Mouse (Mus musculus) kidney, embryonic 14.5 days (tissue): ENCODE measurements around the gene Lrrc23. TPM values are rescaled to one million over a fixed set of nuclear protein-coding genes. Genes with fewer than 3 reads are reported as not detected.
A peak's percentile ranks its signal among the peaks of the same experiment; 100 is the strongest.

Experiments used
- ATAC-seq: fragments of 200-750 bp; cut with Nextera tagmentation; 2 replicates; pipeline ENCODE4 v1.8.0; 2017; ENCODE audit warnings: moderate number of reproducible peaks, mild to moderate bottlenecking, moderate TSS enrichment, moderate library complexity; ENCODE audit not compliant: low FRiP score, low TSS enrichment
- H3K27ac ChIP-seq: fragments of 300-500 bp; sonication (generic); 2 replicates; pipeline ENCODE4 v1.5.1; 2014; ENCODE audit warnings: low read depth, mild to moderate bottlenecking, low read length, moderate library complexity, mixed read lengths
- H3K27me3 ChIP-seq: fragments of 300-500 bp; sonication (generic); 2 replicates; pipeline ENCODE4 v1.6.1; 2014; ENCODE audit warnings: mild to moderate bottlenecking, low read length; ENCODE audit not compliant: control insufficient read depth, insufficient read depth
- H3K36me3 ChIP-seq: fragments of 300-500 bp; sonication (generic); 2 replicates; pipeline ENCODE4 v1.6.1; 2014; ENCODE audit warnings: low read length, mixed read lengths; ENCODE audit not compliant: control insufficient read depth, insufficient read depth
- H3K4me1 ChIP-seq: fragments of 300-500 bp; sonication (generic); 2 replicates; pipeline ENCODE4 v1.6.1; 2014; ENCODE audit warnings: low read length, mixed read lengths; ENCODE audit not compliant: control insufficient read depth, insufficient read depth
- H3K4me2 ChIP-seq: fragments of 300-500 bp; sonication (generic); replicated peaks from 2 replicates; pipeline ENCODE4 v1.6.1; 2014; ENCODE audit warnings: low read depth, mild to moderate bottlenecking, low read length
- H3K4me3 ChIP-seq: fragments of 300-500 bp; sonication (generic); 2 replicates; pipeline ENCODE4 v1.5.1; 2014; ENCODE audit warnings: mild to moderate bottlenecking, low read length
- H3K9ac ChIP-seq: fragments of 300-500 bp; sonication (generic); 2 replicates; pipeline ENCODE4 v1.6.1; 2014; ENCODE audit warnings: low read depth, mild to moderate bottlenecking, low read length, moderate library complexity
- H3K9me3 ChIP-seq: fragments of 300-500 bp; sonication (generic); 2 replicates; pipeline ENCODE4 v1.6.1; 2016; ENCODE audit warnings: low read length; ENCODE audit not compliant: control insufficient read depth
- WGBS: fragments of 180-500 bp; shearing (Covaris S2); extraction: QIAGEN DNeasy Blood & Tissue Kit; methylation state at CpG from one replicate; pipeline ENCODE4 v1.1.7; 2014; 5-methylcytosine and 5-hydroxymethylcytosine counted together
- polyA plus RNA-seq: library from polyadenylated mRNA; unstranded; fragments of >200 nt; fragmentation: Nextera tagmentation; extraction: Ambion mirVana; gene quantifications from 2 replicates; pipeline ENCODE4 v1.2.1, GENCODE M21; 2014

The Lrrc23 gene
- polyA plus RNA-seq, 1 experiment from 2014 or later = 0.39 TPM

DNA sequence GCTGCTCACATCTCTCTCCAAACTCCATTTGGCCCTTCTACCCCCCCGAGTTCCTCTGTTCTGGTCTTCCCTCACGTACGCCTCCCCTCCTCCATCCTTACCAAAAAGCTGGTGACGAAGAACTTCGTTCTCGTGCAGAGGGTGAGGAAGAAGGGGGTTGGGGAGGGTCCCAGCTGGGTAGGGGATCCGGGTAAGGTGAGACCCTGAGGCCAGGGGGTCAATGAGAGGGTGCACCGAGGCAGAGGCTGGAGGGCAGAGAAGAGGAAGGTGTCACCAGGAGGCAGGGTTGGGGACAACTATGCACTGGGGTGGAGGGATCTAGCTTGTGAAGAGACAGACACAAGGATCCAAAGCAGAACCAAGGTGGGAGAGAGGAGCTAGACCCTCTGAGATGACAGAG is 35.9 kb downstream of the Lrrc23 start:
- H3K9ac ChIP-seq = no peak overlapping the region
- 80% methylated on average over 8 of the region's 8 CpGs for WGBS
- no peaks in the 10 kb centered on the region for H3K9me3 ChIP-seq
- H3K36me3 ChIP-seq = peaks cover 52% of the 10 kb centered on the region
- peaks cover 33% of the 10 kb centered on the region for H3K4me1 ChIP-seq
- no peak overlapping the region for H3K4me2 ChIP-seq
- ATAC-seq = no peak
- no peaks in the 10 kb centered on the region for H3K27me3 ChIP-seq
- no peak overlapping the region for H3K4me3 ChIP-seq
- no peak overlapping the region for H3K27ac ChIP-seq

DNA sequence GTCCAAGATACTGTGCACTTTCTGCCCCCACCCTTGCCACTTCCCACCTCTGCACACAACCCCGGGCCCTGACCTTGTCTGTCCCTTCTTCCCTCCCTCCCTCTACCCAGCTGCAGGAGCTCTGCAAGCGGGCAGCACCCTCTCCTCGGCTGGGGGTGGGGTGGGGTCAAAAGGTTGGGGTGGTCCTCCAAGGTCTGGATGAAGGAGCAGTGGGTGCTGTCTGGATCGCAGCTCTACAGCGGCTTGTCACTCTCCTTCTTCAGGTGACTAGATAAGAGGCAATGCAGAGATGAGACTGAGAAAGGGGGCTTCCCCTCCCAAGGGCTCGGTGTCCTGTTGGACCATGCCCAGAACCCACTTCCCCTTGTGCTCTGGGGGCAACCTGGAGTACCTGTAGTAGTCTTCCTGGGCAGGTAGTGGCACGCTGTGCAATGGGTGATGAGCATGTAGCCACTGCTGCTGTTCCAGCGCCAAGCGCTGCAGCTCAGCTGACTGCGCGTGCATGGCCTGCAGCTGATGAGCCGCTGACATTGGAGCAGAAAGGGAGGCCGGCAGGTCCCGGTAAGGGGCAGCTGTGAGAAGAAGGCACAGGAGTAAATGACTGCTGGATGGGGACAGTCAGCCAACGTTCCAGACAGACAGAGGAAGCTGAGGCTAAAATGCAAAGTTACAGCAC is 36.5 kb downstream of the Lrrc23 start:
- no peaks in the 10 kb centered on the region for H3K27me3 ChIP-seq
- WGBS = 82% methylated on average over 15 of the region's 15 CpGs
- H3K9me3 ChIP-seq = no peaks in the 10 kb centered on the region
- H3K27ac ChIP-seq = no peak overlapping the region
- H3K36me3 ChIP-seq = peaks cover 45% of the 10 kb centered on the region
- no peak overlapping the region for H3K4me2 ChIP-seq
- no peak overlapping the region for H3K4me3 ChIP-seq
- ATAC-seq = no peak
- peaks cover 40% of the 10 kb centered on the region for H3K4me1 ChIP-seq
- H3K9ac ChIP-seq = no peak overlapping the region

DNA sequence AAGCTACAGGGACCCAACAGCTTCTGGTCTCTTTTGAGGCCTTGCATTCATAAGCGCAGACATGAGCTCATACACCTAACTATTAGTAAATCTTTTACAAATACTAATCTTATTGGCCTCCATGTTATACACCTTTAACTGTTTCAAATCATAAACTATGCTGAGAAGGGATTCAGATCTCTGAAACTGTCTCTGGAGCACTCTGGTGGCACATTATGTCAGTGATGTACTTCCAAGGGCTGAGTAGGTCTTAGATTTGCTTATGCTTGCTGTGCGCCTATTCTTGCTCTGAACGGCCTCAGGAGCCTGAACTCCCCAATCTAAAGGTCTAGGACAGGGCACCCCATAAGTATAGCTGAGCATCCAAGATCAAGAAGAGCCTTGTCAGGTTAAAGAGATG is 37.7 kb downstream of the Lrrc23 start:
- H3K4me3 ChIP-seq = peak overlapping the region; percentile 66
- 73% methylated on average over 3 of the region's 3 CpGs for WGBS
- peak overlapping the region; percentile 75 for H3K4me2 ChIP-seq
- H3K27ac ChIP-seq = peak overlapping the region; percentile 100
- H3K4me1 ChIP-seq = peaks cover 42% of the 10 kb centered on the region
- ATAC-seq = no peak
- peak overlapping the region; percentile 82 for H3K9ac ChIP-seq
- no peaks in the 10 kb centered on the region for H3K9me3 ChIP-seq
- H3K27me3 ChIP-seq = no peaks in the 10 kb centered on the region
- H3K36me3 ChIP-seq = peaks cover 34% of the 10 kb centered on the region

DNA sequence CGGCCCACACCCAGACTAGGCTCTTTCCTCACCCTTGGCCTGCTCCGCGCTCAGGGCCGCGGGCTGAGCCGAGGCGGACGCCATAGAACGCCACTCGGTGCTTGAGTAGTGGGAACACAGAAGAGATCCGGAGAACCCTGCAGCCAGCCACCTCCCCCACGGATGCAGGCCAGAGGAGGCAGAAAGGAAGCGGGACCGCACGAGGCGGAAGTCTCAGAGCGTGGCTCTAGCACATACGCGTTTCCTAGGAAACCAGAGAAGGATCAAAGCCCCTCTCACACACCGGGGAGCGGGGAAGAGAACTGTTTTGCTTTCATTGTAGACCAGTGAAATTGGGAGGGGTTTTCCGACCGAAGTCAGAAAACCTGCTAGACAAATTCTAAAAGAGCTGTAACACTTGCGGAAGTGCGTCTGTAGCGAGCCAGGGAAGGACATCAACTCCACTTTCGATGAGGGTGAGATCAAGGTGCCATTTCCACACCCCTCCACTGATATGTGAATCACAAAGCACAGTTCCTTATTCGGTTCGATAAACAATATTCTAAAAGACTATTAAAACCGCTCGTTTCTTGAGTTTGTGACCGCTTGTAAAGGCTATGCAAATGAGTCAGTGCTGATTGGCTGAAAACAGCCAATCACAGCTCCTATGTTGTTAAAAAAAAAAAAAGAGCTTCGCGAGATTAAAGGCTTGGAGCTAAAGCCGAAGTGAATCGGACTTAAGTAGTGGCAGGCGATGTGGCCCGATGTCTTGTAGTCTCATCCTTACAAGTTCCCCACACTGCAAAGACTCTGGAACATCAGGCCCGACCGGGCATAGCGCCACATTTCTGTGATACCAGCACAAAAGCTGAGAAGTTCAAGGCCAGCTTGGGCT is 38.4 kb downstream of the Lrrc23 start, which contains the start of gene Grcc10:
Gene Grcc10 (minus strand): TSS at position 487 of the 874 bp plus-strand sequence.
- H3K4me2 ChIP-seq = peak within 1 kb of the TSS; percentile 75
- under 1% methylated on average over 41 of the region's 41 CpGs for WGBS
- peak; percentile 85 for ATAC-seq

DNA sequence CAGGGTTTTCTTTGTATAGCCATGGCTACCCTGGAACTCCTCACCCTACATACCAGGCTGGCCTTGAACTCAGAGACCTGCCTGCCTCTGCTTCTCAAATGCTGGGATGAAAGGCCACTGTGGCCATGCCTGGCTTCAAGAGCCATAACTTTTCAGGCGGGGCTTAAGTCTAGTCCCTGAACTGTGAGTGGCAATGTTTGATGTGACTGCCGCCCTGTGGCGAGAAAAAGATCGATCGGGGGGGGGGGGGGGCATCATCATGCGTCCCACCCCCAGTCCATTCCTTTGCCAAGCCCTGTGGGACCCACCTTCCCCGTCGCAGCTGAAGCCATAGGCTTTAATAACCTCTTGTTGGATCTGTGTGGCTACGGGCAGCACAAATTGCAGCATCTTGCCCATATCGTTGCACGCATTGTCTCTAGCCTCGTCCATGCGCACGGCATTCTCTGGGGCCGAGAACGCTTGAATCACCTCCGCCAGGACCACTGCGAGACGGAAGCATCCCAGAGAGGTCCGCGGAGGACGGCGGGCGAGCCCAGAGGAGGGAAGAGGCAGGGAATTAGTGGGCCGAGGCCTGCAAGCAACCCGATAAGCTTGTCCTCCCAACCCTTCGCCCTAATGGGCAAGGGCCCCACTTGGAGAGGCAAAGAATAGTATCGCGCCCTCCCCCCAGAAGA is 39.2 kb downstream of the Lrrc23 start:
- Histone ChIP-seq H3K4me3 (peak overlapping the region; percentile 66), H3K4me1 (peaks cover 31% of the 10 kb centered on the region), H3K9ac (peak overlapping the region; percentile 82), H3K4me2 (peak overlapping the region; percentile 75), H3K27me3 (no peaks in the 10 kb centered on the region), H3K9me3 (no peaks in the 10 kb centered on the region), H3K36me3 (peaks cover 29% of the 10 kb centered on the region), H3K27ac (peak overlapping the region; percentile 100)
- WGBS = under 1% methylated on average over 29 of the region's 29 CpGs
- peak; percentile 30 for ATAC-seq

More for the DNA sequence above, 38.4 kb downstream of the Lrrc23 start, which contains the start of gene Grcc10:
- Histone ChIP-seq H3K4me1 (peaks cover 35% of the 10 kb centered on the region), H3K27ac (peak within 1 kb of the TSS; percentile 100), H3K9ac (peak within 1 kb of the TSS; percentile 82), H3K27me3 (no peaks in the 10 kb centered on the region), H3K36me3 (peaks cover 29% of the 10 kb centered on the region), H3K9me3 (no peaks in the 10 kb centered on the region), H3K4me3 (peak within 1 kb of the TSS; percentile 66)

DNA sequence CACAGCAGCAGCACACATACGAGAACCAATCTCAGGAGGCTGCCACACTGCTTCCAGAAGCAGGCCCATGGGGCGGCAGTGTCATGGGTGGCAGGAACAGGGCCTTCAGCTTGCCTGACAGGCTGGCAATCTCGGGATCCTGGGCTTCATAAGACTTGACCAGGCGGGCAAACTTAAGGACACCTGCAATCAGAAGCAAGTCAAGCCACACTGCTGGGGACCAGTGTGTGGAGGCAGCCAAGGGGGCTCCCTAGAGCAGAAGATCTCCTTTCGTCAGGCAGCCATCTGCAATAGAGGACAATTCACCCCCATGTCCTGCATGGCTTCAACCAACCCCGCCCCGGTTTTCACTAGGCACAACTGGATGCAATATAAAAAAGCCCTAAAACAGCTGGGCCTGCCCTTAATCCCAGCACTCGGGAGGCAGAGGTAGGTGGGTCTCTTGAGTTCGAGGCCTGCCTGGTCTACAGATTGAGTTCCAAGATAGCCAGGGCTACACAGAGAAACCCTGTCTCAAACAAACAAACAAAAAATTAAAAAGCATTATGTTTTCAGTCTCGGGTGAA is 40.2 kb downstream of the Lrrc23 start:
- Histone ChIP-seq H3K9ac (peak overlapping the region; percentile 9; the same call in 1 of the 2 replicates), H3K36me3 (peaks cover 21% of the 10 kb centered on the region), H3K27me3 (no peaks in the 10 kb centered on the region), H3K4me1 (peaks cover 28% of the 10 kb centered on the region), H3K9me3 (no peaks in the 10 kb centered on the region), H3K4me2 (no peak overlapping the region), H3K27ac (no peak overlapping the region; the same call in 1 of the 2 replicates), H3K4me3 (no peak overlapping the region)
- WGBS = 81% methylated on average over 10 of the region's 10 CpGs
- ATAC-seq = no peak

DNA sequence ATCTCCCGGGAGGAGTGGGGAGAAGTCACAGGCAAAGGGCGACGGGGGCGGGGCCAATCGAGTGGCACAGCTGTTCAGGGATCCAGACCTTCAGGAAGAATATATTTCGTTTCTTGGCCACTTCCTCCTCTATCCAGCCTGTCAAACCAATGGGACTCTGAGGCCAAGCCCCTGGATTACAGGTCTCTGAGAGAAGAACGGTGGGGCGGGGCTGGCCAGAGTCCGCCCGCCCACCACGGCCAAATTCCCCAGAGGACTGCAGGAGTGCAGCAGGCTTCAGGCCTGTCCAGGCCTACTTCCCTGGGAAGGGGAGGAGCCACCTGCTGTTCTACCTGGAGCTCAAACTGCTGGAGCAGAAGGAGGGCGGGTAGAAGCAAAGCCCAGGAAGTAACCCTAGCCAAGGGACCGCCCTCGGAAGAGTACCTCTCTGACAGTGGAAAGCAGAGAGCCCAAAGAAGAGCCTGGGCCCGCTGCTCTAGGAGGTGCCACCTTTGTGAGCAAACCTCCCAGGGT is 41.0 kb downstream of the Lrrc23 start, which contains the start of gene Ptpn6:
Gene Ptpn6 (minus strand): TSS at position 204 of the 513 bp plus-strand sequence.
- H3K27me3 ChIP-seq = no peaks in the 10 kb centered on the region
- ATAC-seq = peak; percentile 26; the same call in 1 of the 2 replicates
- peaks cover 28% of the 10 kb centered on the region for H3K4me1 ChIP-seq
- H3K27ac ChIP-seq = peak within 1 kb of the TSS; percentile 56; the same call in 1 of the 2 replicates
- no peaks in the 10 kb centered on the region for H3K9me3 ChIP-seq
- H3K9ac ChIP-seq = peak within 1 kb of the TSS; percentile 9
- H3K36me3 ChIP-seq = peaks cover 13% of the 10 kb centered on the region
- H3K4me2 ChIP-seq = peak within 1 kb of the TSS; percentile 22; the same call in 1 of the 2 replicates
- 22% methylated on average over 15 of the region's 15 CpGs for WGBS
- H3K4me3 ChIP-seq = no peak within 1 kb of the TSS

DNA sequence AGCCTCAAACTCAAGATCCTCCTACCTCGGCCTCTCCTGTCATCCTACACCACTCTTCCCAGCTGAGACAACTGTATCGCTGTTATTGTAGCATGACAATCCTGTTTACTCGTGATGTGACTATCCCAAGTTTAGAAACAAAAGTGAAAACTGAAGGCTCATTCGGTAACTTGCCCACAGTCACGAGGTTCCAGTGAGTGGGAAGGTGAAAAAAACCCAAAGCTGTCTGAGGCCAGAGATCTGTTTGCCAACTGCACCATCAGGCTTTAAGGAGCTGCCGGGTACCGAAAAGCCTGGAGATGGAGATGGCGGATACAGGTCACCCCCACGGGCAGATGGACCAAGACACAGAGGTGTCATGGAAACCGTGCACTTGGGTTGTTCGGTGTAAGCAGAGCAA is 42.5 kb downstream of the Lrrc23 start:
- Histone ChIP-seq H3K9ac (no peak overlapping the region), H3K27ac (no peak overlapping the region), H3K36me3 (peaks cover 3% of the 10 kb centered on the region; the same call in 1 of the 2 replicates), H3K4me2 (no peak overlapping the region), H3K27me3 (no peaks in the 10 kb centered on the region), H3K9me3 (no peaks in the 10 kb centered on the region), H3K4me1 (peaks cover 34% of the 10 kb centered on the region), H3K4me3 (no peak overlapping the region)
- no peak for ATAC-seq
- 91% methylated on average over 11 of the region's 11 CpGs for WGBS
